Mouse (Mus musculus) bone marrow, adult 2 months (tissue): ENCODE measurements around the gene Extl1. TPM values are rescaled to one million over a fixed set of nuclear protein-coding genes. Genes with fewer than 3 reads are reported as not detected.

Experiments used
- H3K27ac ChIP-seq: fragments of 200-500 bp; 2 replicates; pipeline ENCODE4 v1.5.1; 2012; ENCODE audit warnings: low read depth, mild to moderate bottlenecking, control low read depth, inconsistent platforms, low read length; ENCODE audit not compliant: control insufficient read depth, poor library complexity, insufficient read depth
- H3K4me1 ChIP-seq: fragments of 200-500 bp; 2 replicates; pipeline ENCODE4 v1.6.1; 2011; ENCODE audit warnings: low read length; ENCODE audit not compliant: control insufficient read depth, insufficient read depth
- H3K4me3 ChIP-seq: fragments of 200-500 bp; replicated peaks from 2 replicates; pipeline ENCODE3; 2011; ENCODE audit warnings: mild to moderate bottlenecking, low read depth, low read length, control low read depth; ENCODE audit not compliant: control insufficient read depth
- CTCF ChIP-seq: fragments of 200-500 bp; IDR thresholded peaks from 2 replicates; pipeline ENCODE4 v1.5.1; 2011; ENCODE audit warnings: low read length, control low read depth; ENCODE audit not compliant: control insufficient read depth, insufficient read depth
- POLR2A ChIP-seq: fragments of 200-500 bp; IDR thresholded peaks from 2 replicates; pipeline ENCODE4 v1.6.1; 2011; ENCODE audit warnings: low read depth, mild to moderate bottlenecking, control low read depth, low read length, borderline replicate concordance; ENCODE audit not compliant: control insufficient read depth
- WGBS: fragments of 180-500 bp; shearing (Covaris S2); methylation state at CpG from one replicate; pipeline ENCODE4 v1.1.7; 2018; 5-methylcytosine and 5-hydroxymethylcytosine counted together
- polyA plus RNA-seq: library from polyadenylated mRNA; stranded (reverse); fragments of >200 nt; gene quantifications from 2 replicates; pipeline ENCODE4 v1.2.4, GENCODE M21; 2011; ENCODE audit warnings: low replicate concordance; ENCODE audit not compliant: missing spikeins, insufficient read depth, insufficient read length

Extl1 gene
- polyA plus RNA-seq, 1 experiment = 3.3 TPM

DNA sequence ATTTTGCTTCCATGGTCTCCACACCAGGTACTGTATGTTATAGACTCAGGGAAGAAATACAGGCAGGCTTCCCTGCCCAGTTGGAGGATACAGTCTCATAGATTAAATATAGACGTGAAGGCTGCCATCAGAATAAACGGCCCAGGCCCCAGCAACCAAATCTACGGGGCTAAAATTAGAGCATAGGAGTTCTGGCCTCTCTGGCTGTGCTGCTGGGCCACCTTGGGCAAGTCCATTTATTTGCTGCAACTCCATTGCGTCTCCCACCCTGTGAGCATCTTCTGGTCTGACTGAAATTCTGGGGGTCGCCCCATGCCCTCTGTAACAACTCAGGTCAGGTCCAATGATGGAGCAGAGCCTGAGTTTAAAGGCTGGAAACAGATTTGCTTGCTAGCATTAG, 64.6 kb downstream of the Extl1 start:
- Histone ChIP-seq H3K27ac (no peak overlapping the region), H3K4me1 (no peaks in the 10 kb centered on the region), H3K4me3 (no peak overlapping the region)
- TF ChIP-seq POLR2A (no peak), CTCF (no peak)
- 84% methylated on average over 5 of the region's 5 CpGs for WGBS

DNA sequence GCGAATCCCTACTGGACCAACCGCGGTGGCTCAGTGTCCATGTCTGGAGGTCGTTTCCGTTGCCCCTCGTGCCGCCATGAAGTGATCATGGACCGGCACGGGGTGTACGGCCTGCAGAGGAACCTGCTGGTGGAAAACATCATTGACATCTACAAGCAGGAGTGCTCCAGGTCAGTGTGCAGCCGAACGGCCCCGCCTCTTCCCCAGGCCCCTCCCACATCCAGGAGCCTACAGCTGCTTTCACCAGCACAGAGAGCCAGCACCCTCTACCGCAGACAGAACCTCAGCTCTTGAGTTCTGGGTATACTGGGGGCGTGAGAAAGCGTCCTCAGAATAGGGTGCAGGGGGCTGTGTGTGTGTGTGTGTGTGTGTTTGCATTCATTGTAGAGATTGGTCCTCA, 67.3 kb downstream of the Extl1 start:
- no peak for TF ChIP-seq CTCF
- no peak for TF ChIP-seq POLR2A
- Histone ChIP-seq H3K4me3 (no peak overlapping the region), H3K27ac (no peak overlapping the region), H3K4me1 (no peaks in the 10 kb centered on the region; the same call in 1 of the 2 replicates)
- WGBS = 46% methylated on average over 16 of the region's 16 CpGs

GRCm38 (mm10) chr4:134315470-134315869, 68.2 kb downstream of the Extl1 start:
- TF ChIP-seq CTCF = no peak
- TF ChIP-seq POLR2A = no peak
- Histone ChIP-seq H3K4me3 (no peak overlapping the region), H3K27ac (no peak overlapping the region), H3K4me1 (no peaks in the 10 kb centered on the region; the same call in 1 of the 2 replicates)
- 85% methylated on average over 9 of the region's 9 CpGs for WGBS

DNA sequence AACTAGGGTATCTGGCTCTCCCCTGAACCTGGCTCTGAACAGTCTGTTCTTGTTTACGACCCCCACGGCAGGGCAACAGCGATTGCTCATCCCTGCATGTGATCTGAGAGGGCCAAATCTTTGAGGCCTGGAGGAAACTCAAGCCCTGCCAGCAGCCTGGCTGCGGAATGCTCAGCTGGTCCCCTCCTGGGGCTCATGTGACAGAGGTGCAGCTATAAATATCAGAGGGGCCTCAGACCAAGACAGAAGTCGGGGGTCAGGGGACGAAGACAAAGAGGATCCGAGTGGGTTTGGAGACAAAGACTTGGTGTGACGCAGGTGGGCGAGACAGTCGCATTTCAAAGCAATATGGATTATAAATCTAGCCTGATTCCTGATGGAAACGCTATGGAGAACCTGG, 68.8 kb downstream of the Extl1 start, which contains the start of gene Trim63:
TSS of gene Trim63 (plus strand) at position 245 of the 400 bp plus-strand sequence.
- no peak within 1 kb of the TSS for H3K4me3 ChIP-seq
- no peaks in the 10 kb centered on the region; the same call in 1 of the 2 replicates for H3K4me1 ChIP-seq
- H3K27ac ChIP-seq = no peak within 1 kb of the TSS
- 64% methylated on average over 11 of the region's 11 CpGs for WGBS
- no peak for TF ChIP-seq CTCF

GRCm38 (mm10) chr4:134314081-134314655, 69.5 kb downstream of the Extl1 start:
- TF ChIP-seq POLR2A (no peak), CTCF (no peak)
- Histone ChIP-seq H3K27ac (no peak overlapping the region), H3K4me1 (no peaks in the 10 kb centered on the region; the same call in 1 of the 2 replicates), H3K4me3 (no peak overlapping the region)
- WGBS = 76% methylated on average over 4 of the region's 4 CpGs

DNA sequence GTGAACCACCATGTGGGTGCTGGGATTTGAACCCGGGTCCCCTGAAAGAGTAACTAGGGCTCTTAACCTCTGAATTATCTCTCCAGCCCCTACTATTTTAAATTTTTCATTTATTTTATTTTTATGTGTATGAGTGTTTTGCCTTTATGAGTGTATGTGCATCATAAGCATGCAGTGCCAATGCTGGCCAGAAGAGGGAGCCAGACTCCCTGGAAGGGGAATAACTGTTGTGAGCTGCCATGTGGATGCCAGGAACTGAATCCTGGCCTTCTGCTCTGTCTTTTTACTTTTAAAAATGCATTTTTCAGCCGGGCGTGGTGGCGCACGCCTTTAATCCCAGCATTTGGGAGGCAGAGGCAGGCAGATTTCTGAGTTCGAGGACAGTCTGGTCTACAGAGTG, 70.7 kb downstream of the Extl1 start:
- TF ChIP-seq CTCF (peak; percentile 29; the same call in 1 of the 2 replicates), POLR2A (no peak)
- Histone ChIP-seq H3K4me3 (no peak overlapping the region), H3K27ac (no peak overlapping the region), H3K4me1 (no peaks in the 10 kb centered on the region; the same call in 1 of the 2 replicates)
- 92% methylated on average over 6 of the region's 6 CpGs for WGBS

DNA sequence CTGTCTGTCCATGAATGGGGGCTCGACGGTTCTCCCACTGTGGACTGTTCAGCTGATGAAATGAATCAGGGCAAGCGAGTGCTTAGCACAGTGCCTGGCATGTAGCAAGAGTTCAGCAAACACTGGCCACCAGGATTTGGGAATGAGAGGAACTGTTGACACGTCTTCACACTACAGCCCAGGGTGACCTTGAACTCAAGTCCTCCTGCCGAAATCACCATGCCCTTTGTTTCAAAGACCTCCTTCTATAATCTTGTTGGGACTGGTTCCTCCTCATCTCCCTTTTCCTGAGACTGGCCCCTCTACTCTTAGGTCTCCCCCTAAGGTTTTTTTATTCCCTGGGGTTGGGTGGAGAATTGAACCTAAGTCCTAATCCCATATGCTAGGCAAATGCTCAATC, 71.3 kb downstream of the Extl1 start:
- Histone ChIP-seq H3K4me1 (no peaks in the 10 kb centered on the region; the same call in 1 of the 2 replicates), H3K27ac (no peak overlapping the region), H3K4me3 (no peak overlapping the region)
- TF ChIP-seq CTCF (no peak), POLR2A (no peak)
- 85% methylated on average over 5 of the region's 5 CpGs for WGBS

- Histone ChIP-seq H3K4me3 (no peak overlapping the region), H3K27ac (peak overlapping the region; percentile 15; the same call in 1 of the 2 replicates), H3K4me1 (peaks cover 1% of the 10 kb centered on the region; the same call in 1 of the 2 replicates)
- TF ChIP-seq POLR2A = no peak
- no peak for TF ChIP-seq CTCF
- 62% methylated on average over 9 of the region's 9 CpGs for WGBS
Observed at GRCm38 (mm10) chr4:134311784-134312183, 71.9 kb downstream of the Extl1 start.
